Mouse (Mus musculus) left cerebral cortex, adult 11 months (tissue): ENCODE measurements at regions not wholly inside any gene's neighbourhood (a gene's known extent, or its start where the extent isn't known, plus 50 kb on each side); places are given as distances from the start of the nearest gene placed in this dataset.
"Not testable (repeated sequence)": the region's sequence is repeated elsewhere in the genome, so short reads cannot be mapped to it uniquely, and the experiment has no call there.

ENCODE experiments used
- DNase-seq: peaks from one replicate; pipeline ENCODE4 v3.0.0; 2022; ENCODE audit warnings: low spot score

DNA sequence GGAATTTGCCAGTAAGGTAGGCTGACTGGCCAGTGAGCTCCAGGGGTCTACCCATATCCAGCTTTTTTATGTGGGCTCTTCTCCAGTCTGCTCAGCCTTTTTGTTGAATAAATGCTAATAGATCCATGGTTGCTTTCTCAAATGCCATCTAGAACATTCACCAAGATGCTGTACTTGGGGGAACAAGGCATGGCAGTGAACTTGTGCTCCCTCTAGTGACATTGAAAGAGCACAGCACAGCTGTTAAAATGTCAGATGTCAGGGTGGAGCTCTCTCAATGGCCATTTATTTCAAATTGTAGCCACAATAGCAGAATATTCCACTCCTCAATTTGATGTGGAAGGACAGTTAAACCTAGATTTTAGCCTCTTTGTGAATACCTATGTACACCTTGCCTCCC lies 86.3 kb downstream of the Kcnk1 start:
- DNase-seq, result no peak

DNA sequence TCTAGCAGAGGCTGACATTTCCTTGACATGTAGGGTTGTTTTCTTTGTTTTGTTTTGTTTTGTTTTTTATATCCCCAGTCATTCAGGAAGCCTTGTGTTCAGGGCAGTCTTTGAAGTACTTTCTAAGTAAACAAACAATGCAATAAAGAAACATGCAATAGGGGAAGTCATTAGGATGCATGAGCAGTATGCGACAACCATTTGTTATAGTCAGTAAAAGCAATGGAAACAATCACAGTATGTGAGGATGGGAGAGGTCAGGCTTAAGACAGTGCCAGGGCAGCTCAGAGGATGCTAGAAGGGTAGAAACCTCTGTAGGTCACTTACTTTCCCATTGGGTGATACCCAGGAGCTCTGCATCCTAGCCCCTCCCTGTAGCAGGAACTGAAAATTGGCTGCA lies 87.9 kb downstream of the Kcnk1 start:
- DNase-seq, result no peak

DNA sequence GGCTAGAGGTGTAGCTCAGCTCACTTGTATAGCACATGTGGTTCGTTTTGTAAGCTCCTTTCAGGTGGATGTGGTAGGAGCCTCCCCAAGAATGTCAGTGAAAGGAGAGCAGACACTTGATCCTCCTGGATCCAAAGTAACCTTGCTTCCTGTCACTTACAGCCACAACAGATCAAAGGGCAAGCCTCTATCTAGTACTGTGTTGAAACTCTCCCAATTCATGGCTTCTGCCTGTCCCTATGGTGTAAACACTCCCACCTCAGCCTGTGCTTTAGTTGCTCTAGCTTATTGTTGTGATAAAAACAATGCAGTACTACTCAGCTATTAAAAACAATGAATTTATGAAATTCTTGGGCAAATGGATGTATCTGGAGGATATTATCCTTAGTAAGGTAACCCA lies 95.8 kb downstream of the Kcnk1 start:
- DNase-seq, result no peak

DNA sequence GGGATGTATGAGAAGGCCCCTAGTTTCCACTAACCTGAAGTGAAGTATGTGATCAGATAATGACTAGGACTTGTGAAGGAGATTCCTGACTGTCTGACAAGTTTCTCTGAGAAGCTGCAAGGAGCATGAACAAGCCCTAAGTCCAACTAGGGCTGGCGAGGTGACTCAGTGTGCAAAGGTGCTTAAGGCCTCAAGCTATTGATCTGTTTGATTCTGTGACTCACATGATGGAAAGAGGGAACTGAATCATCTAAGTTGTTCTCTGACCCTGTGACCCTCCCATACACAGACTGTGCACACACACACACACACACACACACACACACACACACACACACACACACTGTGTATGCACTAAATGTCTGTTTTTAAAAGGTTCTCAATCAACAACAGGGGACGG lies 99.0 kb downstream of the Kcnk1 start:
- no peak for DNase-seq

DNA sequence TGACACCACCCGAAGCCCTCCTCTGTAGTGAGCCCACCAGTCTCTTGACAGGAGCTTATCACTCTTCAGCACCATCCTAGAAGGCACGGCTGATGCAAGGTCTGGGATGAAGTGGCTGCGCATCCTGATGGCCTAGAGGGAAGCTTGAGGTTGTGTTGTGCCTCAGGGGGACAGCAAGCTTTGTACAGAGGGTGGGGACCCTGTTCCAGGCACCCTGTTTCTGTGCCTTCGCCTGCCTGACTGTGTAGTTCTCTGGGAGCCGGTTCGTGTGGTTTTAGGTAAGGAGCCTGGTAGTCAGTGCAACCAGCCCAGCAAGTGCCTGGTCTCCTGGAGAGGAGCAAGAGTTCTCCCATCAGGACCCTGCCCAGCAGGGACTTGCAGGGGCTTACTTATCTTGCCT lies 101.1 kb downstream of the Kcnk1 start:
- no peak for DNase-seq

DNA sequence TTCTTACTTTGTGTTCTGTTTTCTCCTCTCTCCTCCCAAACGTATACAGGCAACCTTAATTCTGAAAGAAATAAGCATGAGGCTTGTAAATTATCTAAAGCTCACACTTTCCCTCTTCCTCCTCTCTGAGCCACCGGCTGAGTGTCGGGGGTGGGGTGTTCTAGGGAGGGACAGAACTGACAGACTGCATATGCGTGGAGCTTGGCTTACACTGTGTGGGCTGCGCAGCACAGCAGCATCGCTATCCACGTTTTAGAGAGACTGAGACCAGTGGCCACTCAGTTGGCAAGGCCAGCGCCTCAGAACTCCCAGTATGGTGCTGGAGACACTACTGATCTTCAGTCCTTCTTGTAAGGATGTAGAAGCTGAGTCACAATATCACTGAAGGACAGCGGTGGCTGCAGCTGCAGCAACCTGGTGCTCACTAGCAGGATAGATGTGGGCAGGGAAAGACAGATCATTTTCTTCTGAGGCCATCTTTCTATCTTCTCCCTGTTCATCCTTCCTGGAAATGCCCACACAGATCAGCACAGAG lies 101.7 kb downstream of the Kcnk1 start:
- DNase-seq, result no peak

DNA sequence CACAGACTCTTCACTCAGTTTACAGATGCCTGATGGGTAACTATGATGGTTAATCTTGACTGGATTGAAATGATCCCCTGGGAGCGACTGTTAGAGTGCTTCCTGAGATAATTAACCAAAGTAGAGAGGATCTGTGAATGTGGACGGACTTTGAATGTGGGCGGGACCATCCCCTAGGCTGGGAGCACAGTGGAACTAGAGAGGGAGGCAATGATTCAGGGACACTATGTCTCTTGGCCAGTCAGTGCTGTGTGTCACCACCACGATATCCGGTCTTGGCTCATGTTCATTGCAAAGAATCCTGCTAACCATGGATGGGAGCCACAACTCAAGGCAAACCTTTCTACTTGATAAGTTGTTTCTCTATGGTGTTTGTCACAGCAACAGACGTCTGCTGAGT lies 103.9 kb downstream of the Kcnk1 start:
- no peak for DNase-seq

DNA sequence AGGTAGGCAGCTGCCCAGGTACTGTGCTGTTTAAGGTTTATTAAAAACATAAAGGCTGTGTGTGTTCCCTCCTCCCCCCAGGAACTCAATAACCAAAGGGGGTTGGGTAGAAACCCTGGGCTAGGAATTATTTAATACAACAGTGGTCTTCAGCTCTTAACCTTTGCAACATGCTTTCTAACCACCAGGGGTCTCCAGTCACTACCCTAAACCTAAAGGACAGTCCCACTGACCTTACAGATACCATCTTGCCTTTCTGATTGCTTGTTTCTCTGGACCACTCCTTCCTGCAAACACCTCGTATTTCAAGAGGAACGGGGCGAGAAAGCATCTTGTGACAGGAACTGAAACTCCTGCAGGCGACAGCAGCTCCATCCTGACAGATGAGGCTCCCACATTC lies 104.9 kb downstream of the Kcnk1 start:
- DNase-seq, result no peak

DNA sequence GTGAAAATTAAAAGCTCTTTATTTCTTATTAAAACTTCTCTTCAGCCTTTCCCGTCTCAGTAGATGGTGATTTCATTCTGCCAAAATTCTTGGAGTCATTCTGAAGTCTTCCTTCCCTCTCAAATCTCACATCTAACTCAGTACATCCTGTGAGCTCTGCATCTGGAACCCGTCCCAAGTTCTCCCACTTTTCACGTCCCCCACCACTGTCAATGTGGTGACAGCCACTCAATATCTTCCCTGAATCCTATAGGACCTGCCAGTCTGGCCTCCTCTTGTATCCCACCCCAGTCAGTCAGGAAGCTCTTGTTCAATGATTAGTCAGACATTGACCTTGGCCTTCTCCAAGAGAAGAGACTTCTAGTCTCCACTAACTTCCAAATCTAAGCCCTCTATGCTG lies 110.1 kb downstream of the Kcnk1 start:
- no peak for DNase-seq

DNA sequence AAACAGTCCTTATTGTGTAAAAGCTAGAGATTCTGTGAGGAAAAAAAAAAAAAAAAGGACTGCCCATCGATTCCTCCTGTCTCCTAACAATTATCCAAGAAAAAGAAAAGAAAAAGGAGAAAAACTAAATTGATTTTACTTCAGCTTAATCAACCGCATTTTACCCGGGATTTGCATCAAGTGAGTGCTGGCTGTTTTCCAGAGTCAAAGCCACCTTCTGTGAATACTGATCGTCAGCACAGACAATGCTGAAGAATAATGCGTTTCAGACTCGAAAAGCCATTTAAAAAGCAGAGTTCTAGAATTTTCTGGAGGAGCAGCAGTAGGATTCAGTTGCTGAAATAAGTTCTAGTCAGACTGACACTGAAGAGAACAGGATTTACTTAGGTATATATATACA lies 131.1 kb downstream of the Kcnk1 start:
- DNase-seq, result no peak

DNA sequence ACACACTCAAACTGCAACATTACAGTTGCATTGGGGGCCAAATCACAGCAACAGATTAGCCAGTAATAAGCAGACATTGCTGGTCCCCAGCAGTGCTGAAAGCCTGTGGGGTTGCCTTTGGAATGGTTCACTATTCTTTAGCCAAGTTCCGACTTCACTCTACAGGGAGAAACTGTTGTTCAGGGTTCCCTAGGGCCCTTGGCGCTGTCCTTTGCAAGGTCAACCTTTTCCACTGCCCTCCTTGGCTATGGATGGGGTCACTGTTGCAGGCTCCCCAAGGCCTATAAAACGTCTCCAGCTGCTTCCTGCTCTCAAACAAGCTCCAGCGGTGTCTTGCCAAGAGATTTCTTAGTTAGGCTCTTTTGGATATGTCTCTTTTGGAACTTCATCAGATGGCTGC lies 137.1 kb downstream of the Kcnk1 start:
- no peak for DNase-seq

DNA sequence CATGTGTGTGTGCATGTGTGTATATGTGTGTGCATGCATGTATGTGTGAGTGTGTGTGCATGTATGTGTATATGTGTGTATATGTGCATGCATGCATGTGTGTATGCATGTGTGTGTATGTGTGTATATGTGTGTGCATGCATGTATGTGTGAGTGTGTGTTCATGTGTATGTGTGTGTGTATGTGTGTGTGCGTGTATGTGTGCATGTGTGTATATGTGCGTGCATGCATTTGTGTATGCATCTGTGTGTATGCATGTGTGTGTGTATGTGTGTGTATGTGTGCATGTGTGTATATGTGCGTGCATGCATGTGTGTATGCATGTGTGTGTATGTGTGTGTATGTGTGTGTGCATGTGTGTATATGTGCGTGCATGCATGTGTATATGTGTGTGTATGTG lies 137.9 kb downstream of the Kcnk1 start:
- not testable (repeated sequence) for DNase-seq

DNA sequence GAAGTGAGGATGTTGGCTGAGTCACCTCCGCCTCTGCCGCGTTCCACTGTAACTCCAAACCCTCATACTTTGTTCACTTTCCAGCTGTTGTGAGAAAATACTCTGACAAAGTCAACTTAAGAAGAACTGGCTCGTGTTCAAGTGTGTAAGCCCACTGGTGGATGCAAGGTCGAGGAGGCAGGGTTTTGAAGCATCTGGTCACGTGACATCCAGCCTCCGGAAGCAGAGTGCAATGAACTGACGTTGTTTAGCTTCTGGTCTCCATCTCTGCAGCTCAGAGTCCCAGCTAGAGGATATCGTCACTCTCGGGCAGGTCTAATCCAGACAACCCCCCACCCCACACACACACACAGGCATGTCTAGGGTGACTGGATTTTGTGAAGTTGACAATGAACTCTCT lies 140.1 kb downstream of the Kcnk1 start:
- DNase-seq, result no peak

DNA sequence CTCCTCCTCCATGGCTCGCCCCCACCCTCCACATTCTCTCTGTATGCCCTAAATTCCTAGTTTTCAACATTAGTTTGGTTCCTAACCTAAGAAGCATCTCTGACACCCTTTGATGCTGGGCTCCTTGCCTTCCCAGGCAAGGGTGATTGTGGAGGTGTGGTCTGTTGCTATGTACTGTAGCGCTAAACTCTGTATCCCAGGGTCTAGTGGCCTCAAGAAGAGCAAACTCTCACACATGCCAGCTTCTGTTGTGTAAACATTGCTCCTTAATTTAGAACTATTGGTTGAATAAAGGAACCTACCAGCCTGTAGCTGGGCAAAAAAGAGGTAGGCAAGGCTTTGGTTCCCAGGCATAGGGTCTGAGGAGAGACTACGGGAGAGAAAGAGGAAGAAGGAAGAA lies 140.6 kb downstream of the Kcnk1 start:
- no peak for DNase-seq

DNA sequence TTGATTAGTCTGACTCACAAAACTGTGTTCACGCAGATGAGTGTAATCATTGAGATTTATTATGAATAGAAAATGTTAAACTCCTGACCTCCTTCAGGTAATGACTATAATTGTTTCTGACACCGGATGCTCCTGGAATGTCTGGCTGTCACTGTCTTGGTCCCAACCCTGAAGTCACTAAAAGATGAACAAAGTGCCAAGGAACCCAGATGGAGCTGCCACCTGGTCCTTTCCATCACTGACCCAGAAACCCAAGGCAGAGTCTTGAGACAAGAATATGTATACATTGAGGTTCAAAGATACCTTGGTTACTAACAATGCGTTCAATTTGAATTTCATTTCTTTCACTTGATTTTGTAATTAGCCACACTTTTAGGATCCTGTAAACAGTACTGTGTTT lies 142.0 kb downstream of the Kcnk1 start:
- DNase-seq, result no peak

DNA sequence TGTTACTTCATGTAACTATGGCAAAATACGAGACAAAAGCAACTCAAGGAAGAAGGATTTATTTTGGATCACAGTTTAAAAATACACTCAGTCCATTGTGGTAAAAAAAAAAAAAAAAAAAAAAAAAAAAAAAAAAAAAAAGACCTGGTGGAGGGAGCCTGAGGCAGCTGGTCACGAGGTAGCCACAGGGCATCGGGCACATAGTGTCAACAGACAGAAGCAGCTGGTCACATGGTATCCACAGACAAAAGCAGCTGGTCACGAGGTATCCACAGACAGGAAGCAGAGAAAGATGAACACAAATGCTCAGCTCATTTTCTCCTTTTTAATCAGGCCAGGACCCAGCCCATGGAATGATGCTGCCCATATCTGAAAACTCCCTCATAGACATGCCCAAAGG lies 142.5 kb downstream of the Kcnk1 start:
- no peak for DNase-seq

DNA sequence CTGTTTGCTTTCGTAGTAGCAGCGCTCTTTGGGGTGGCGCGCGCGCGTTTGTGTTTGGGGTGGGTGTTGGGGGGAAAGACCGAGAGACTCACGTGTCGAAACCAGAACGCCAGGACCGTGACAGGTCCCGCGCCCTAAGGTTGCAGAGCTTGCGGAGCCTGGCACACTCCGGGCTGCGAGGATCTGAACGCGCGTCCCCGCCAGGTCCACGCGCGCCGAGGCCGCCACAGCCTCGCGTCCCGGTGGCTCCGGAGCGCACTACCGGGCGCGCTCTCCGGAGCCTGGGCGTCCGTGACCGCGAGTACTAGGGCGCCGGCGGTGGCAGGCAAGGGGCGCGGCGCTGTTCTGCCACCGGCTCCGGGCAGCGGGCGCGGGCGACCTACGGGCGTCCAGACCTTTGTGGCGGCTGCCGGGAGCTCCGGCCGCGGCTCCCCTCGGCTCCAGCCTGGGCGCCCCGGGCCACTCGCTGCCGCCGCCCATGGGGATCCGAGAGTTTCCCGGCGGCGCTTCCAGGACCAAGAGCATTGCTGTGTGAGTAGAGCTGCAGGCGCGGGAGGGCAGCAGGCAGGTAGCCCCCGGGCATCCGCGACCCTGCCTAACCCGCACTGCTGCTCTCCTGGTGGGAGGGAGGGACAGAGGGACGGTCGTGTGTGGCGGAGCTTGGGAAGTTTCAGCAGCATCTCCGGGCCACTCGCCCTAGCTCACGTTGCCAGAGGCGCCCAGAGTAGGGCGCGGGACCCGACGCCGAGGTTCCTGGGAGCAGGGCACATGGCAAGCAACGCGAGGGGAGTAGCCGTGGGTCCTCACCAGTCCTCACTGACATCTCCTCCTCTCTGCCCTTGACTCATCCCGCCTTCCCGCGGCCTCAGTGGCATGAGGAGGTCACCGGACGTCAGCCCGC lies 143.9 kb downstream of the Kcnk1 start:
- no peak for DNase-seq

DNA sequence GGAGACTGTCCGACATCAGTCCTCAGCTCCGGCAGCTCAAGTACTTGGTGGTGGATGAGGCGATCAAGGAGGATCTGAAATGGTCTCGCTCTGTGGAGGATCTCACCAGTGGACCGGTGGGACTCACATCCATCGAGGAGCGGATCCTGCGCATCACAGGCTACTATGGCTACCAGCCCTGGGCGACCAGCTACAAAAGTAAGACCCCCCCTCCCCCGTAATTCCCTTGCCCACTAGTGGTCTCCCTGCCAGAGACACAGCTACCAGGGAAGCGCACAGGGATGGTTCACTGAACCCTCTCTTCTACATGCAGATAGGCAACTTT lies 144.5 kb downstream of the Kcnk1 start:
- DNase-seq, result no peak

DNA sequence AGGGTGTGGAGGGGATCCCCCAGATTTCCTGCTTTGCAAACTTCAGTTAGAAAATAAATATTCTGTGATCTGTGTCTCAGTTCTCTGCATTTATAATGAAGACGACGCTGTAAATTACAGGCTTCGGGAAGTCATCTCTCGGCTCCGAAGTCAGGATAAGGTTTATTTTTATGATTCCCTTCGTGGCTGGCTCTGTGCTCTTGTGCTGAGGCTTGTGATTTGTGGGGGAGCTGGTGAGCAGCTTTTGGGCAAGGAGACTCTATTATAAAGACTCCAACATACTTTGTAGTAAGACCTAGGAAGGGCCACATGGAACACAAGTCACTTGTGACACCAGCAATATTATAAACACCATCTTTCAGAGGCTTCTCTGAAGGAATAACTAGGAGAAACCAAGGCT lies 146.0 kb downstream of the Kcnk1 start:
- DNase-seq, result no peak

DNA sequence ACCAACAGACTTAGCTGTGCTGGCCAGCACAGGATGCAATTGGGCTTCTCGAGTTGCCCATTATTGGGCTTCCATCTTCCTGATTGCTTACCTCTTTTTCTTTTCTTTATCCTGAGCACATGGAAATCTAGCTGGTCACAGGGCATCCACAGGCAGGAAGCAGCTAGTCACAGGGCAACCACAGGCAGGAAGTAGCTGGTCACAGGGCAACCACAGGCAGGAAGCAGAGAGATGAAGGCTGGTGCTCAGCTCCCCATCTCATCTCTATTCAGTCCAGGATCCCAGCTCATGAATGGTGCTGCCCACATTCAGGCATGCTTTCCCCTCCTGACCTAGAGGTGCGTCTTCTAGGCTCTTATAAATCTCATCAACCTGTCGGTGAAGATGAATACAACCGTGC lies 146.8 kb upstream of the Slc35f3 start:
- DNase-seq, result no peak

DNA sequence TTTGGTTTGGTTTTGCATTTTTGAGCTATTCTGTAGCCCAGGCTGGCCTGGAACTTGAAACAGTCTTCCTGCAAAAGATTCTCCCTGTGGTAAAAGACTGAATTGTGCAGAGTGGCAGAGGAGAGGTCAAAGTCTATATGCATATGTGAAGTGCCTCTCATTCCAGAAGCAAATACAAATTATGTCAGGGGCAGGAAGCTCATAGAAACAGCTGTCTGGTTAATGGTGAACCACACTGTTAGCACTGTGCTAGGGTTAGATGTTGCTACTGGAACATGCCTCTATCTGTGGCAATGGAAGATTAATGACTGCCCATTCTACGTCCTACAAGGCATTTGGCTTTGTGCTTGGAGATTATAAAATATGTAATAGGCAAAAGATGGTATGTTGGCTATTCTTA lies 144.4 kb upstream of the Slc35f3 start:
- no peak for DNase-seq

DNA sequence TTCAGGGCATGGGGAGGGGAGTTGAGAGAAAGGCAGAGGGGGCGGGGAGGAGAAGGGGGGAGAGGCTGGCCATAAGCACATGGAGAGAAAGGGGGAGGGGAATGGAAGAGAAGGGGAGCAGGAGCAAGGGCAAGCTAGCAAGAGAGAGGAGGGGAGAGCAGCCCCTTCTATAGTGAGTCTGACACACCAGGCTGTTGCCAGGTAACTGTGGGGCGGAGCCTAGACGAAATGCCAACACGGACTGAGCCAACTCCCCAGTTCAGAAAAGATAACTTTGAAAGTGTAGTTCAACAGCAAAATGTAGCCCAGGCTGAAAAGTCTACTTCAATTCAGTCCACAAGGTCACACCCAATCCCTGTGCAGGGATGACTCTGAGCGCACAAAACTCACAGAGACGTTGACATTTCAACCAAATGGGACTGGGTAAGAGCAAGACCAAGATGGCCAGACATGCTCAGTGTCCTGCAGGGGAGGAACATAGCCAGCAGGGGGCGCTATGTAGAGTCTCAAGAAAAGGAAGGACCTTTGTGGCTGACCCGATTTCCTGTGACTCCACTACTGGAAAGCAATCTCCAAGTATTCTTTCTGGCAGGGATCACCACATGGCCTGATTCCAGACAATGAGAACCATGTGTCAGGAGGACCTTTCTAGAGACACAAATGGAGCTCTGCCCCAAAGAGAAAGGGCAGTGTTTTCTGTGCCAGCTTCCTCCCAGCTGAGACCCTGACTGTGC lies 140.7 kb upstream of the Slc35f3 start:
- DNase-seq, result no peak

DNA sequence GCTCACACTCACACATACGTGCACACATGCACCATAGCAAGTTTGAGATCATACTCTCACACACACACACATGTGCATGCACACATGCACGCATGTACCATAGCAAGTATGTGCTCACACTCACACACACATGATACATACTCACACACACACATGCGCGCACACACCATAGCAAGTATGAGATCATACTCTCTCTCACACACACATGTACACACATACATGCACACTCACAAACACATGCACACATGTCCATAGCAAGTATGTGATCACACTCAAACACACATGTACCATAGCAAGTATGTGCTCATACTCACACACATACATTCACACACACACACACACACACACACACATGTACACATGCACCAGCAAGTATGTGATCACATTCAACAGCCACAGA lies 138.9 kb upstream of the Slc35f3 start:
- no peak for DNase-seq
